Mouse (Mus musculus) heart, adult 18-20 months (tissue): ENCODE data around the gene Xirp1. TPM values are rescaled to one million over a fixed set of nuclear protein-coding genes. Genes with fewer than 3 reads are reported as not detected.

Experiments
- DNase-seq, 2 experiments: peaks; one replicate each; pipeline ENCODE4 v3.0.0; 2021 to 2022; ENCODE audit warnings: mixed read lengths in 1 of 2
- total RNA-seq, 2 experiments: library from RNA; stranded (reverse); gene quantifications; 2 replicates each; pipeline ENCODE4 v1.2.3; 2021

The Xirp1 gene
- total RNA-seq, 2 experiments from 2014 or later = 145 to 150 TPM

- DNase-seq = peak in 1 of 2 experiments; percentile 67
Observed at GRCm38 (mm10) chr9:119970763-119971656, 52.4 kb downstream of the Xirp1 start.

- peak; percentile 46 to 77 for DNase-seq
Observed at GRCm38 (mm10) chr9:119970221-119970620, 53.2 kb downstream of the Xirp1 start.

- no peak for DNase-seq
Observed at GRCm38 (mm10) chr9:119969811-119970210, 53.6 kb downstream of the Xirp1 start.

GRCm38 (mm10) chr9:119966221-119966910 lies 57.0 kb downstream of the Xirp1 start:
- DNase-seq = no peak

- no peak for DNase-seq
Observed at GRCm38 (mm10) chr9:119965186-119965585, 58.2 kb downstream of the Xirp1 start.

GRCm38 (mm10) chr9:119964206-119964605 lies 59.2 kb downstream of the Xirp1 start:
- DNase-seq = peak; percentile 56 to 85

Other genes starting within 250 kb of the Xirp1 start
- gene Scn11a, start 198.1 kb downstream of the Xirp1 start, total RNA-seq = under 1 TPM in 1 of 2 experiments, not detected in 1; 0.05 TPM
- 10 to 100 TPM; 20.8 to 30.4 TPM for gene Wdr48, start 128.7 kb downstream of the Xirp1 start, total RNA-seq
- gene Gorasp1, start 86.0 kb downstream of the Xirp1 start, total RNA-seq = 10 to 100 TPM; 31.8 to 35.8 TPM
- under 1 TPM in 1 of 2 experiments, not detected in 1; 0.21 TPM for gene Ttc21a, start 86.0 kb downstream of the Xirp1 start, total RNA-seq
- 10 to 100 TPM; 16.7 to 20.7 TPM for gene Csrnp1, start 38.9 kb downstream of the Xirp1 start, total RNA-seq
- under 1 TPM; 0.80 to 0.92 TPM for gene Cx3cr1, start 46.3 kb upstream of the Xirp1 start, total RNA-seq
- not detected for gene Ccr8, start 68.5 kb upstream of the Xirp1 start, total RNA-seq
- 10 to 100 TPM; 21.6 to 23.5 TPM for gene Slc25a38, start 86.8 kb upstream of the Xirp1 start, total RNA-seq
- gene Rpsa, start 104.1 kb upstream of the Xirp1 start, total RNA-seq = 100 to 1,000 TPM; 538 to 567 TPM
- not detected for gene Mobp, start 126.1 kb upstream of the Xirp1 start, total RNA-seq